Mouse (Mus musculus): ENCODE measurements around the gene Rpl36a-ps1.

DNA sequence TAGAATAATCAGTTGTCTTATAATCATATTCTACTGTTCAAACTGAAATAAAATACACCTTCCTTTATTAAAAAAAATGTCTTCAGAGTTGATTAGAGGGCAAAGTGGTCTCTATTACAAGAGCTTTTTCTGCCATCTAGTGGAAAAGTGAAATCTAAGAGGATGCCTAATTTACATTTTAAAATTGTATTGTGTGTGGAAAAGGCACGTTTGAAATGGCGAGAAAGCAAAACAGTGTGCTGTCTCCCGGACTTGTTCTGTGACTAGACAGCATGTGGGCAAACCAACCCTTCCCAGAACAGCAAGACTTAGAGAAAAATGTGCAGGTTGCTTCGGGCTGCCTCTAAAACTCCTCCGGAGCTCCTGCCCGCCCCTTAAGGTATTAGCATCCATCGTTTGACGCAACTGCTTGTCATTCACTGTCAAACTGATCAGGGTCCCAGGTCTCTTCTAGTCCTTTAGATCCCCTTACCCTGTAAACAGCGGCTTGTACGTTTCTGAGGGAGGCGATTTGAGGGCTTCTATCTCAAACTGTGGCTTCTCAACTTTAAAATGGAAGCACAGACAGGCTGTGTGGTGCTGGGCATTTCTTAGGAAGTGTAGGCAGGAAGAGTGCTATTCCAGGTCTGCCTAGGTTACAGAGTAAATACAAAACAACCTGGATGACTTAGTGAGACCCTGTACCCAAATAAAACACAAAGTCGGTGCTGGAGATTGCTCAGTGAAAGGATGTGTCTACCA is 28.4 kb upstream of the Rpl36a-ps1 start:
- TF ChIP-seq CTCF (IDR thresholded peaks at IDR 0.05) (peak; percentile 70), EP300 (IDR thresholded peaks at IDR 0.05; ENCODE audit: insufficient read depth, low read depth, low read length) (no peak), POLR2A (IDR thresholded peaks at IDR 0.05; ENCODE audit: insufficient read depth, low read depth, low read length) (no peak)

Measured in heart, adult 2 months (tissue).